Mouse (Mus musculus): ENCODE data around the gene Scfd2. TPM values are rescaled to one million over a fixed set of nuclear protein-coding genes. Genes with fewer than 3 reads are reported as not detected.

Scfd2 gene
- 3.7 and 8.2 TPM in 2 replicates for polyA plus RNA-seq (2012; ENCODE audit: low replicate concordance)

GRCm38 (mm10) chr5:74531630-74532280, at the start of gene Scfd2:
Scfd2 (minus strand) TSS chr5:74531759.

DNA sequence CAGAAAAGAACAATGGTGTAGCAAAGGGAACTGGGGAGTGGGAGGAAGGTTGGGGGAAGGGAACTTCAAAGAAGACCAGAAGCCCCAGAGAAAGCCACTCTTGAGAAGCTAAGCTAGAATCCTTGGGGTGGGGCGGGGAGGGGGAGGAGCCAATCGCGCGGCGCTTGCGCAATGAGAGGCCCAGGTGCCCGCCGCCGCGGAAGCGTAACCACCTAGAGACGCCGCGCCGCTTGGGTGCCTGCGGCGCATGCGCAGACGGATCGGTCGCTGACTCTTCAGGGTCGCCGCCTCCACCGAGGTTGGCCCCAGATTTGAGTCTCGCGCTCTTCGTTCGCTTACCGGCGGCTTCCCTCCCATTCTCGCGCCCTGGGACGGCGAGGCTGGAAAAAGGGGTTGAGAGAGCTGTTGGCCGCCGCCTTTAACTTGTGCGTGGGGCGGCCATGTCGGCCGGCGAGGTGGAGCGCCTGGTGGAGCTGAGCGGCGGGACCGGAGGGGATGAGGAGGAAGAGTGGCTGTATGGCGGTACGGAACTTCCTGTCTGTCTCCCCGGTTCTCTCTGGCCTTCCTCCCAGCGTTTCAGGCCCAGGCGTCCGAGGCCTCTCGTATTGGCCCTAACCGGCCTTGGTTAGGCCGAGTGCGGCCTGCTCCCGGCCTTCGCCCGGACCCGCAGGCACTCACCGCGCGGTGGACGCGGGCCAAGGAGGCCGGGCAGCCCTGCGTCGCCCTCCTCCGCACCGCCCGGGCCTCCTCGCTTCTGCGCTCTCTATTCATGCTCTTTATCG, 3.9 kb upstream of the Scfd2 start, which contains the start of gene Fip1l1:
Fip1l1 (plus strand) TSS at position 210 of the 782 bp plus-strand sequence.

DNA sequence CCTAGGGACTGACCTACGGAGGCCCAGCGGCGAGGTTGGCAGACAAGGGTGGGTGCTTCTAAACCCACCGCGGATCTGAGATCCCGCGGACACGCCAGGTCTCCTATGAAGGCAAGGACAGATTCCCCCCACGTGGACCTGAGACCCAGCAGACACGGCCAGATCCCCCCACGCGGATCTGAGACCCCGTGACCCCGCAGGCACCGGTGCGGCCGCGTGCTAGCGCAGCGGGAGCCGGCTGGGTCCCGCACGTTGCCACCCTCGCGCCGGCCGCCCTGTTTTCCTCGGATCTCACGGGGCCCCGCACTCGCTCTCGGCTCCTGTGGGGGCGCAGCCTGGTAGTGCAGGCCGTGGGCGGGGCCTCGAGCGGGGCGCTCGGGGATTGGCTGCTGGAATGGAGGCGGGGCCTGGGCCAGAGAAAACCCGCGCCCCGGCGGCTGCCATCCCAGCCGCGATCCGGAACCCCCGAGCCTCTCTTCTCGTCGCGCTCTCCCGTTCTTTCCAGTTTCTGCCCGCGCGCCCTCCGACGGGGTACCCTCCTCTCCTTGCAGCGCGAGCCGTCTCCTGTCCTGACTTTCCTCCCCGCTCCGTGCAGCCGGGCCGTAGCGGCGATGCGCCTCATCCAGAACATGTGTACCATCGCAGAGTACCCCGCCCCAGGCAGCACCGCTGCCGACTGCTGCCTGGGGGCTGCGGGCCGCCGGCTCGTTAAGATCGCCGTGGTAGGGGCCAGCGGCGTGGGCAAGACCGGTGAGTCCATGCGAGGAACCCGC, 336.5 kb downstream of the Scfd2 start, which contains the start of gene Rasl11b:
Rasl11b (plus strand) TSS at position 446 of the 773 bp plus-strand sequence.

Other genes with a start within 250 kb of the Scfd2 start
- 45.8 and 71.6 TPM in 2 replicates for gene Fip1l1, start 3.7 kb upstream of the Scfd2 start, polyA plus RNA-seq (2012; ENCODE audit: low replicate concordance)
- not detected in 2 replicates for gene Lnx1, start 171.2 kb upstream of the Scfd2 start, polyA plus RNA-seq (2012; ENCODE audit: low replicate concordance)

Data from leukemia stem cell, adult 10-12 weeks (primary cell).